Mouse (Mus musculus) erythroblast, embryonic 14.5 days (primary cell): ENCODE data around the gene Rnf32. TPM values are rescaled to one million over a fixed set of nuclear protein-coding genes. Genes with fewer than 3 reads are reported as not detected.

Experiments used
- H3K27me3 ChIP-seq: 2 replicates; pipeline ENCODE4 v1.6.1; 2012; ENCODE audit warnings: inconsistent platforms; ENCODE audit not compliant: control insufficient read depth
- H3K36me3 ChIP-seq: 2 replicates; pipeline ENCODE4 v1.6.1; 2012; ENCODE audit warnings: mild to moderate bottlenecking, inconsistent platforms; ENCODE audit not compliant: control insufficient read depth
- H3K4me1 ChIP-seq: 2 replicates; pipeline ENCODE4 v1.6.1; 2012; ENCODE audit warnings: inconsistent platforms; ENCODE audit not compliant: control insufficient read depth
- H3K4me3 ChIP-seq: replicated peaks from 2 replicates; pipeline ENCODE3; 2012; ENCODE audit warnings: moderate library complexity, mild to moderate bottlenecking, inconsistent platforms
- H3K9me3 ChIP-seq: 2 replicates; pipeline ENCODE4 v1.6.1; 2012; ENCODE audit warnings: low read length, inconsistent platforms, mixed read lengths; ENCODE audit not compliant: control insufficient read depth
- GATA1 ChIP-seq: IDR thresholded peaks from 2 replicates; pipeline ENCODE4 v1.6.1; 2012; ENCODE audit warnings: low read length, inconsistent platforms, mixed read lengths
- TAL1 ChIP-seq: IDR thresholded peaks from 3 replicates; pipeline ENCODE4 v1.6.1; 2012; ENCODE audit warnings: low read length, inconsistent platforms, mixed read lengths
- polyA plus RNA-seq: library from polyadenylated mRNA; stranded (reverse); fragments of >175 nt; gene quantifications from 2 replicates; pipeline ENCODE4 v1.2.3, GENCODE M21; 2012

Gene Rnf32
- polyA plus RNA-seq, result 0.02 TPM in 1 of 2 replicates, not detected in the other

DNA sequence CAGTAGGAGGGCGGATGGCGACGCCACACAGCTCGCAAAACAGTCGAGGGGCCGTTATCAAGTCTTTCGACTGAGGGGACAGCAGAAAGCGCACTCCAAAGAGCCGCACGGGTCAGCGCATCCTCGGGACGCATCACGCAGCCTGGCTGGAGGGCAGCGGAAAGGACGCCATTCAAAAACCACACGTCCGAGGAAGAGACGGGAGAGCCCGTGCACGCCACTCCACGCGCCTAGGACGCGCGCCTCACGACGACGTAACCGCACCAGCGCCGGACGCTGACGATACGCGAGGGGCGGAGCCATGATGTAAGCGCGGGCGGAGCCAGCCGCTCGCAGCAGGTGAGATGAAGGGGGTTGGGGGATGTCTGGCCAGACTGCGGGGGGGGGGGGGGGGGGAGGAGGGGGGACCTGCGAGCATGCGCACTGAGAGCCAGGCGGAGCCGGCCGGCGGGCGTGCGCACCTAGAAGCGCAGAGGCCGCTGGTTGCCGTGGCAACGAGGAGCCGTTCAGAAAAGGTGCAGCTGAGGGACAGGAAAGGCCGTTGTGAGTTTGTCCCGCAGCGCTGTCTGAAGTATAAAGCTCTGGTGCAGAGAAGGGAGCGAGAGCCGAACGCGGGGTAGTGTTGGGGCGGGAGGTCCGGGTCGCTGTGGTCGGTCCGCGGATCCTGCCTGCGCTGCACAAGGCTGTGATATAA lies at the start of gene Rnf32:
Rnf32 (plus strand) TSS at position 423 of the 694 bp plus-strand sequence.
- H3K27me3 ChIP-seq, result peaks cover 28% of the 10 kb centered on the region
- H3K4me3 ChIP-seq, result peak within 1 kb of the TSS; percentile 64
- no peaks in the 10 kb centered on the region for H3K36me3 ChIP-seq
- H3K9me3 ChIP-seq, result no peaks in the 10 kb centered on the region
- H3K4me1 ChIP-seq, result peaks cover 12% of the 10 kb centered on the region
- TF ChIP-seq TAL1, result no peak
- TF ChIP-seq GATA1, result no peak

DNA sequence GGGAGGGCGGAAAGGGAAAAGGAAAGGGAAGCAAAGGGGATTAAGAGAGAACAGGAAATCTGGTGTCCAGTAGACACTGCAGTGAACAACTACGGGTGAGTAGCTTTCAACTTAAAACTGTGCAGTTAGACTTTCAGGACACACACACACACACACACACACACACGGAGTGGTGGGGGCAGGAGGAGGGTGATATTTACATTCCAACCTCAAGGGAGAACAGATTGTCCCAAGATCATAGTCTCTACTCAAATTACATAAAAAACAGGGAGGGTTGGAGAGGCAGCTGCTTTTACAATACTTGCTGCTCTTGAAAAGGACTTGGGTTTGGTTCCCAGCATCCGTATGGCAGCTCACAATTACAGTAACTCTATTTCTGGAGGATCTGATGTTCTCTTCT lies 45.6 kb upstream of the Rnf32 start:
- no peaks in the 10 kb centered on the region for H3K9me3 ChIP-seq
- no peak for TF ChIP-seq TAL1
- TF ChIP-seq GATA1, result no peak

DNA sequence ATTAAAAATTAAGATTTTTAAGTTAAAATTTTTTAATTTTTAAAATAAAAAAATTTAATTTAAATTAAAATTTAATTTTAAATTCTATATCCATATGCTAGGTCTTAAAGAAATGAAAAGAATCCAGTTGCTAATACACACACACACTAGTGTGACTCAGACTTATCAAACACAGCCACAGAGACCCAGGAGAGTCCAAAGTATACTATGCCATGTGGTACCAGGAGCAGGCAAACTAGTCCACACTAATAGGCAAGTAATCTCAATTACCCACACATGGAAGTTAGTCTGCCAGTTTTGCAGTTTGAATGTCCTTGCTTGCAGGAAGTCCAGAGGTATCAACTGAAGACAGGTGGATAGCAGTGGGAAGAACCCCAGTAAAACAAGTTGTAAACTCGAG lies 35.9 kb upstream of the Rnf32 start:
- no peak for TF ChIP-seq GATA1
- no peak for TF ChIP-seq TAL1
- Histone ChIP-seq H3K27me3 (no peaks in the 10 kb centered on the region), H3K4me3 (no peak overlapping the region), H3K4me1 (no peaks in the 10 kb centered on the region), H3K9me3 (no peaks in the 10 kb centered on the region), H3K36me3 (no peaks in the 10 kb centered on the region)

More for the DNA sequence above, 45.6 kb upstream of the Rnf32 start:
- Histone ChIP-seq H3K36me3 (no peaks in the 10 kb centered on the region), H3K4me1 (no peaks in the 10 kb centered on the region), H3K27me3 (no peaks in the 10 kb centered on the region), H3K4me3 (no peak overlapping the region)

- Histone ChIP-seq H3K4me3 (no peak overlapping the region), H3K9me3 (no peaks in the 10 kb centered on the region)
Measured at GRCm38 (mm10) chr5:29166947-29167346, 28.8 kb upstream of the Rnf32 start.

GRCm38 (mm10) chr5:29170193-29170592 lies 25.6 kb upstream of the Rnf32 start:
- Histone ChIP-seq H3K36me3 (no peaks in the 10 kb centered on the region), H3K9me3 (no peaks in the 10 kb centered on the region), H3K4me1 (no peaks in the 10 kb centered on the region), H3K4me3 (no peak overlapping the region), H3K27me3 (no peaks in the 10 kb centered on the region)
- TF ChIP-seq GATA1, result no peak
- TF ChIP-seq TAL1, result no peak

More at GRCm38 (mm10) chr5:29166947-29167346, 28.8 kb upstream of the Rnf32 start:
- no peak for TF ChIP-seq GATA1
- TF ChIP-seq TAL1, result no peak
- no peaks in the 10 kb centered on the region for H3K4me1 ChIP-seq
- no peaks in the 10 kb centered on the region for H3K27me3 ChIP-seq
- no peaks in the 10 kb centered on the region for H3K36me3 ChIP-seq

GRCm38 (mm10) chr5:29171165-29171564 lies 24.6 kb upstream of the Rnf32 start:
- no peaks in the 10 kb centered on the region for H3K9me3 ChIP-seq
- H3K4me1 ChIP-seq, result no peaks in the 10 kb centered on the region
- no peaks in the 10 kb centered on the region for H3K36me3 ChIP-seq
- no peaks in the 10 kb centered on the region for H3K27me3 ChIP-seq
- TF ChIP-seq TAL1 (no peak), GATA1 (no peak)
- H3K4me3 ChIP-seq, result no peak overlapping the region

- no peak for TF ChIP-seq TAL1
- TF ChIP-seq GATA1, result no peak
- no peaks in the 10 kb centered on the region for H3K4me1 ChIP-seq
- no peaks in the 10 kb centered on the region for H3K27me3 ChIP-seq
- no peak overlapping the region for H3K4me3 ChIP-seq
- no peaks in the 10 kb centered on the region for H3K36me3 ChIP-seq
- H3K9me3 ChIP-seq, result no peaks in the 10 kb centered on the region
Measured at GRCm38 (mm10) chr5:29186798-29187197, 9.0 kb upstream of the Rnf32 start.

GRCm38 (mm10) chr5:29195231-29195569 lies 592 bp upstream of the Rnf32 start:
- peaks cover 28% of the 10 kb centered on the region for H3K27me3 ChIP-seq
- H3K4me1 ChIP-seq, result peaks cover 12% of the 10 kb centered on the region
- peak overlapping the region; percentile 64 for H3K4me3 ChIP-seq
- no peaks in the 10 kb centered on the region for H3K36me3 ChIP-seq
- no peaks in the 10 kb centered on the region for H3K9me3 ChIP-seq
- TF ChIP-seq TAL1, result no peak
- TF ChIP-seq GATA1, result no peak

GRCm38 (mm10) chr5:29196264-29196658 lies 469 bp downstream of the Rnf32 start:
- Histone ChIP-seq H3K36me3 (no peaks in the 10 kb centered on the region), H3K4me1 (peaks cover 12% of the 10 kb centered on the region), H3K9me3 (no peaks in the 10 kb centered on the region), H3K27me3 (peaks cover 28% of the 10 kb centered on the region), H3K4me3 (peak overlapping the region; percentile 64)
- TF ChIP-seq GATA1 (no peak), TAL1 (no peak)

DNA sequence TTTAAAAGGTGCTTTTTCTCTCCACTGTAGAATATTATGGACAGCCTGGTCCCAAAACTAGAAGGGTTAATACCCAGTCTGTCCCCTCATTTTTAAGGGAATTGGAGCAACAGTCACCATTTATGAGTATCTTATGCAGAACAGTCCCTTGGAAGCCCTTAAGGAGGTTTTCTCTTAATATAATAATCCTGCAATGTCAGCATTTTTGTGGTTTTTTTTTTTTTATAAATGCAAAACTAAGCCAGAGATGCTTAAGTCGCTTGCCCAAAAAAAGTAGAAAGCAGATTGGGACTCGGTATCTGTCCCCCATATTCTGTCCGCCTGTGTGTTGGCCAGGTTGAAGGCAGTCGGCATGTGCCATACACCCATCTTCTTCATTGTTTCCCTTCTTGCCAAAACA lies 1.4 kb downstream of the Rnf32 start:
- TF ChIP-seq TAL1 (no peak), GATA1 (no peak)
- peaks cover 12% of the 10 kb centered on the region for H3K4me1 ChIP-seq
- H3K36me3 ChIP-seq, result no peaks in the 10 kb centered on the region

More for the DNA sequence above, 1.4 kb downstream of the Rnf32 start:
- H3K27me3 ChIP-seq, result peaks cover 28% of the 10 kb centered on the region
- no peak overlapping the region for H3K4me3 ChIP-seq
- H3K9me3 ChIP-seq, result no peaks in the 10 kb centered on the region
